Mouse (Mus musculus) lung, adult 18-20 months (tissue): ENCODE data around the gene U2af1l4.

ENCODE experiments used
- DNase-seq, 2 experiments: peaks; one replicate each; pipeline ENCODE4 v3.0.0; 2022; ENCODE audit warnings: mixed read lengths in 2 of 2

Gene U2af1l4

GRCm38 (mm10) chr7:30614454-30614853 lies 51.4 kb downstream of the U2af1l4 start:
- DNase-seq = no peak
